27 mouse cellular contexts compared by ENCODE assay signal in genomic region chr7:6182882-6183281, GRCm38 (mm10). TPM values are rescaled to one million over a fixed set of nuclear protein-coding genes. Genes with fewer than 3 reads are reported as not detected.
"Had no signal": no experiment of that assay in that cellular context is flagged by ENCODE, and none has a peak within 500 bp of the region (broad histone marks: within the 10 kb centered on the region; RNA-seq: fewer than 3 reads in every experiment).

No protein-coding gene starts in this region.

- H3K4me3 ChIP-seq: limb, embryonic 10.5 days; limb, embryonic 13.5 days; midbrain, embryonic 12.5 days; midbrain, embryonic 15.5 days; myocyte; neural tube, embryonic 13.5 days; stomach, embryonic 15.5 days had no signal

- H3K27me3 ChIP-seq: limb, embryonic 13.5 days; midbrain, embryonic 12.5 days; midbrain, embryonic 15.5 days; neural tube, embryonic 13.5 days; stomach, embryonic 15.5 days had no signal

- H3K27ac ChIP-seq: limb, embryonic 10.5 days; limb, embryonic 13.5 days; midbrain, embryonic 12.5 days; midbrain, embryonic 15.5 days; neural tube, embryonic 13.5 days; stomach, embryonic 15.5 days had no signal

- H3K9me3 ChIP-seq: limb, embryonic 10.5 days; midbrain, embryonic 12.5 days; midbrain, embryonic 15.5 days; neural tube, embryonic 13.5 days; stomach, embryonic 15.5 days had no signal

- H3K4me2 ChIP-seq: limb, embryonic 13.5 days; midbrain, embryonic 12.5 days; midbrain, embryonic 15.5 days; neural tube, embryonic 13.5 days; stomach, embryonic 15.5 days had no signal

- H3K9ac ChIP-seq: limb, embryonic 13.5 days; midbrain, embryonic 12.5 days; midbrain, embryonic 15.5 days; neural tube, embryonic 13.5 days; stomach, embryonic 15.5 days had no signal

- ATAC-seq: intestine, postnatal 0 days; midbrain, embryonic 15.5 days had no signal

- DNase-seq: kidney, postnatal 4 days; lung, adult 2 months; lung, postnatal 14 days; lung, postnatal 4 days; retina, postnatal 1 day; right cerebral cortex, postnatal 25 days; spleen, adult 18-20 months; thymus, postnatal 25 days had no signal

- H3K4me1 ChIP-seq: limb, embryonic 10.5 days; midbrain, embryonic 12.5 days; midbrain, embryonic 15.5 days; neural tube, embryonic 13.5 days; stomach, embryonic 15.5 days had no signal

RNA-seq across cellular contexts. Expression of gene Galp, which starts 14.0 kb away (rescaled TPM):
- total RNA-seq: layer of hippocampus, adult 18-20 months; layer of hippocampus, postnatal 14 days; left cerebral cortex, adult 18-20 months; left cerebral cortex, postnatal 25 days; liver, adult 2 months; megakaryocyte, adult 5-6 weeks; neutrophil, adult 5-6 weeks had no signal
- polyA plus RNA-seq: intestine, embryonic 14.5 days; intestine, postnatal 0 days; kidney, embryonic 16.5 days; limb, embryonic 10.5 days; limb, embryonic 13.5 days; liver, adult 2 months; lung, adult 2 months; lung, embryonic 16.5 days; midbrain, embryonic 12.5 days; midbrain, embryonic 15.5 days; myocyte; neural tube, embryonic 13.5 days; stomach, embryonic 15.5 days; thymus, postnatal 0 days had no signal

RNA-seq across cellular contexts. Expression of gene Zscan5b, which starts 39.2 kb away (rescaled TPM):
- total RNA-seq: layer of hippocampus, adult 18-20 months; layer of hippocampus, postnatal 14 days; left cerebral cortex, adult 18-20 months; left cerebral cortex, postnatal 25 days; liver, adult 2 months; megakaryocyte, adult 5-6 weeks; neutrophil, adult 5-6 weeks had no signal
- polyA plus RNA-seq: intestine, embryonic 14.5 days; intestine, postnatal 0 days; kidney, embryonic 16.5 days; limb, embryonic 10.5 days; limb, embryonic 13.5 days; liver, adult 2 months; lung, adult 2 months; lung, embryonic 16.5 days; midbrain, embryonic 12.5 days; midbrain, embryonic 15.5 days; myocyte; neural tube, embryonic 13.5 days; stomach, embryonic 15.5 days; thymus, postnatal 0 days had no signal
